Mouse (Mus musculus) hindbrain, embryonic 16.5 days (tissue): ENCODE data around the gene Gm49366. TPM values are rescaled to one million over a fixed set of nuclear protein-coding genes. Genes with fewer than 3 reads are reported as not detected.
"Not testable (repeated sequence)": the region's sequence is repeated elsewhere in the genome, so short reads cannot be mapped to it uniquely, and the experiment has no call there.

Experiments used
- ATAC-seq: fragments of 200-750 bp; cut with Nextera tagmentation; 2 replicates; pipeline ENCODE4 v1.8.0; 2017; ENCODE audit warnings: moderate TSS enrichment, moderate library complexity
- H3K27ac ChIP-seq: fragments of 300-500 bp; sonication (generic); 2 replicates; pipeline ENCODE4 v1.5.1; 2014; ENCODE audit warnings: low read depth, mild to moderate bottlenecking, control low read depth, low read length, moderate library complexity
- H3K27me3 ChIP-seq: fragments of 300-500 bp; sonication (generic); replicated peaks from 2 replicates; pipeline ENCODE4 v1.6.1; 2014; ENCODE audit warnings: low read length; ENCODE audit not compliant: control insufficient read depth, insufficient read depth
- H3K36me3 ChIP-seq: fragments of 300-500 bp; sonication (generic); 2 replicates; pipeline ENCODE4 v1.6.1; 2014; ENCODE audit warnings: mild to moderate bottlenecking, low read length, moderate library complexity, mixed read lengths; ENCODE audit not compliant: control insufficient read depth, insufficient read depth
- H3K4me1 ChIP-seq: fragments of 300-500 bp; sonication (generic); 2 replicates; pipeline ENCODE4 v1.6.1; 2014; ENCODE audit warnings: low read depth, low read length; ENCODE audit not compliant: control insufficient read depth, insufficient read depth
- H3K4me2 ChIP-seq: fragments of 300-500 bp; sonication (generic); 2 replicates; pipeline ENCODE4 v1.6.1; 2014; ENCODE audit warnings: mild to moderate bottlenecking, low read length, control low read depth, moderate library complexity
- H3K4me3 ChIP-seq: fragments of 300-500 bp; sonication (generic); 2 replicates; pipeline ENCODE4 v1.5.1; 2014; ENCODE audit warnings: mild to moderate bottlenecking, low read length, control low read depth, moderate library complexity
- H3K9ac ChIP-seq: fragments of 300-500 bp; sonication (generic); 2 replicates; pipeline ENCODE4 v1.6.1; 2014; ENCODE audit warnings: low read depth, mild to moderate bottlenecking, control low read depth, low read length, moderate library complexity
- H3K9me3 ChIP-seq: fragments of 300-500 bp; sonication (generic); 2 replicates; pipeline ENCODE4 v1.6.1; 2014; ENCODE audit warnings: mild to moderate bottlenecking, low read length, moderate library complexity; ENCODE audit not compliant: control insufficient read depth
- WGBS: fragments of 180-500 bp; shearing (Covaris S2); extraction: QIAGEN DNeasy Blood & Tissue Kit; methylation state at CpG from one replicate; pipeline ENCODE4 v1.1.7; 2014; 5-methylcytosine and 5-hydroxymethylcytosine counted together
- polyA plus RNA-seq: library from polyadenylated mRNA; unstranded; fragments of >200 nt; fragmentation: Nextera tagmentation; extraction: Ambion mirVana; gene quantifications from 2 replicates; pipeline ENCODE4 v1.2.1, GENCODE M21; 2015

Gm49366 gene
- polyA plus RNA-seq, 1 experiment from 2014 or later = not detected

DNA sequence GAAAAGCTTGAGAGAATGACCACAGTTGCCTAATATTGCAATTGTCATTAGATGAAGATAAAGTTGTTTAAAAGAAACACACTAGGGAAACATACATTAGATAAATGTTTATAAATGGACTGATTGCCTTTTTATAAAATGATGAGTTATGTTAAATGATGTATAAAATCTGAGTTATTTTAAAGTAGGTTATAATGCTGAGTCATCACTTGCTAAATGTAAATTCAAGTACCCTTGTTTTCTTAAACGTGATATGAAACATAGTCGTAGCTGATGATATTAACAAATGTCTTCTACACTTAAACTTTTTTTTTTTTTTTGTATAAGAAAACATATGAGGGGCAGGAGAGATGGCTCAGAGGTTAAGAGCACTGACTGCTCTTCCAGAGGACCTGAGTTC, 25.1 kb downstream of the Gm49366 start:
- whole genome bisulfite sequencing = 89% methylated on average over 2 of the region's 2 CpGs
- no peak for ATAC-seq
- no peaks in the 10 kb centered on the region for H3K36me3 ChIP-seq
- H3K4me1 ChIP-seq = no peaks in the 10 kb centered on the region
- no peak overlapping the region for H3K27ac ChIP-seq
- H3K4me2 ChIP-seq = no peak overlapping the region
- H3K9ac ChIP-seq = no peak overlapping the region
- H3K9me3 ChIP-seq = no peaks in the 10 kb centered on the region
- peaks cover 7% of the 10 kb centered on the region for H3K27me3 ChIP-seq
- no peak overlapping the region for H3K4me3 ChIP-seq

DNA sequence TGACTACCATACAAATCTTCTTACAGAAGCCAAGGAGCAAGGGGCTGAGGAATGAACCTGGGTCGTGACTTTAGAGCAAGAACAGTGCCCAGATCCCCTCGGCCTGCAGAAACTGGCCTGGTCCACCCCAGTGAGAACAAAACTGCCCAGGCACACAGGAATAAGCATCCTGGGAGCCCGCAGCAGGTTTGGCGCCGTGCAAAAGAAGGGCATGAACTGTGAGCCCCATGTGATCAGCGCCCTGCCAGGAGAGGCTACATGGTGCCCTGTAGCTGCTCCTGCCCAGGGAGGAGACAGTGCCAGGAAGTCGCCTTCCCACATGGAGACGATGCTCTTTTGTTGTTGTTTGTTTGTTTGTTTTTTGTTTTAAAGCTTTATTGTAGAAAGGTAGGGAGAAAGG, 25.9 kb downstream of the Gm49366 start:
- Histone ChIP-seq H3K9ac (no peak overlapping the region), H3K4me2 (no peak overlapping the region), H3K27ac (no peak overlapping the region), H3K27me3 (peaks cover 13% of the 10 kb centered on the region), H3K36me3 (no peaks in the 10 kb centered on the region), H3K9me3 (no peaks in the 10 kb centered on the region), H3K4me3 (no peak overlapping the region), H3K4me1 (no peaks in the 10 kb centered on the region; the same call in 1 of the 2 replicates)
- no peak for ATAC-seq
- WGBS = 71% methylated on average over 8 of the region's 8 CpGs

DNA sequence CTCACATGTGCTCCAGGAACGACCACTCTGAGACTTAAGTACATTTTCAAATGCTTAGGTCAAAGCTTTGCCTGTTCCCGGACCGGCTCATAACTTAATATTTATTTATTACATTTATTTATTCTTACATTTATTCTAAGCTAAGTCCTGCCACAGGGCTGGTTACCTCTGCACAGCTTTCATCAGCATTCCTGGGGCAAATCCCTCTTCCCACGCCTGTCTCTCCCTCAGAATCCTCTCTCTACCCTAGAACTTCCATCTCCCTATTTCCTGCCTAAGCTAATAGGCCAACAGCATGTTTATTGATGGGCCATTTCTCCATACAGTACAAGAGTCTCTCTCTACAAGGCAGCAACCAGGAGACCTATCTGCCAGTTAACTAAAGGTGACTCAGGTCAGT, 29.0 kb downstream of the Gm49366 start:
- H3K4me2 ChIP-seq = no peak overlapping the region
- 89% methylated on average over 4 of the region's 4 CpGs for WGBS
- no peaks in the 10 kb centered on the region for H3K9me3 ChIP-seq
- H3K36me3 ChIP-seq = no peaks in the 10 kb centered on the region
- no peak overlapping the region for H3K4me3 ChIP-seq
- H3K27ac ChIP-seq = no peak overlapping the region
- no peak overlapping the region for H3K9ac ChIP-seq
- H3K27me3 ChIP-seq = peaks cover 17% of the 10 kb centered on the region
- no peaks in the 10 kb centered on the region; the same call in 1 of the 2 replicates for H3K4me1 ChIP-seq
- ATAC-seq = no peak

DNA sequence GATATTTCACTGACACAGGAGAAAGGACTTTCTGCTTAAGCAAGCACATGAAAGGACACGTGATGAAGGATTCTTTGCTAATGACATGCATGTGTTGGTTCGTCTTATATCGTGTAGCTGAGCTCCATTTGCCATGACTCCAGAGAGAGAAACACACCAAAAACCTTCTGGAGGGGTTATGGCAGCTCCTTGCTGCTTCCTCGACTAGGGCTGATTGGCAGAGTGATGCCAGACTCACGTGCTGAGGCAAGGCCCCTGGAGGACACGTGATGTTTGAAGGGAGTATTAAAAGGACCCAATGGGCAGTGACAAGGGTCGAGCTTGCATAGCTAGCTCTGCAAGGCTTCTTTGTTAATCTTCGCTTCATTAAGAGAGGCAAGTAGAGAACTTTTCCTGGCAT, 29.6 kb downstream of the Gm49366 start:
- no peak for ATAC-seq
- H3K27ac ChIP-seq = no peak overlapping the region
- WGBS = 56% methylated on average over 8 of the region's 8 CpGs

DNA sequence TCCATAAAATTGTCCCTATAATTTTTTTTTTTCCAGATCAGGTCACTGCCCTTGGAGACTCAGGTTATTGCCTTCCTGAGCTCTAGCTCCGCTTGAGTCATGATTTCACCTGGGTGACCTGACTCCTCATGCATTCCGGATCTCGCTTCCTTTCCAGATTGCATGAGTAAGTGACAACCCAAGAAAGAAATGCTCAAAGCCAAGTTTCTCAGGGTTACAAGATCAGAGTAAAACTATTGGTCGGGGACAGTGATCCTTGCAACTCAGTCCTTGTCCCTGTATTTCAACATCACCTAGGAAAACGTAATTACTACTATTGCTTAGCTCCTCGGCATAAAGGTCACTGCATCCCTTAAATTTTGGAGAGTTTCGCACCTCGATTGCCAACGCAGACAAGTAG, 30.3 kb downstream of the Gm49366 start, which contains the start of gene Acot5:
TSS of gene Acot5 (plus strand) at position 340 of the 400 bp plus-strand sequence.
- H3K4me3 ChIP-seq = peak within 1 kb of the TSS; percentile 45
- no peaks in the 10 kb centered on the region for H3K36me3 ChIP-seq
- WGBS = 58% methylated on average over 9 of the region's 9 CpGs
- peak within 1 kb of the TSS; percentile 45 for H3K9ac ChIP-seq
- no peak within 1 kb of the TSS for H3K27ac ChIP-seq
- no peaks in the 10 kb centered on the region for H3K9me3 ChIP-seq
- H3K27me3 ChIP-seq = peaks cover 17% of the 10 kb centered on the region
- H3K4me2 ChIP-seq = peak within 1 kb of the TSS; percentile 67
- ATAC-seq = no peak
- no peaks in the 10 kb centered on the region; the same call in 1 of the 2 replicates for H3K4me1 ChIP-seq

More for the DNA sequence above, 29.6 kb downstream of the Gm49366 start:
- Histone ChIP-seq H3K4me1 (no peaks in the 10 kb centered on the region; the same call in 1 of the 2 replicates), H3K36me3 (no peaks in the 10 kb centered on the region), H3K4me3 (no peak overlapping the region), H3K27me3 (peaks cover 17% of the 10 kb centered on the region), H3K9ac (no peak overlapping the region), H3K9me3 (no peaks in the 10 kb centered on the region), H3K4me2 (no peak overlapping the region)

DNA sequence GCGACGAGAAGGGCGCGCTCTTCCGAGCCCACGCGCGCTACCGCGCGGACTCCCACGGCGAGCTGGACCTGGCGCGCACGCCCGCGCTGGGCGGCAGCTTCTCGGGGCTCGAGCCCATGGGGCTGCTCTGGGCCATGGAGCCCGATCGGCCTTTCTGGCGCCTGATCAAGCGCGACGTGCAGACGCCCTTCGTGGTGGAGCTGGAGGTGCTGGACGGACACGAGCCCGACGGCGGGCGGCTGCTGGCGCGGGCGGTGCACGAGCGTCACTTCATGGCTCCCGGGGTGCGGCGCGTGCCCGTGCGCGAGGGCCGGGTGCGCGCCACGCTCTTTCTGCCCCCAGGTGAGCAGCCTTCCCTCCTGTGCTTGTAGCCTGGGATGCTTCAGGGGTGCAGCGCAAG, 30.8 kb downstream of the Gm49366 start:
- H3K27ac ChIP-seq, H3K4me1 ChIP-seq, H3K9me3 ChIP-seq, ATAC-seq, H3K36me3 ChIP-seq: not testable (repeated sequence)
- peak overlapping the region; percentile 67 for H3K4me2 ChIP-seq
- peaks cover 17% of the 10 kb centered on the region for H3K27me3 ChIP-seq
- H3K9ac ChIP-seq = peak overlapping the region; percentile 45
- peak overlapping the region; percentile 45 for H3K4me3 ChIP-seq
- 3% methylated on average over 13 of the region's 52 CpGs for WGBS

DNA sequence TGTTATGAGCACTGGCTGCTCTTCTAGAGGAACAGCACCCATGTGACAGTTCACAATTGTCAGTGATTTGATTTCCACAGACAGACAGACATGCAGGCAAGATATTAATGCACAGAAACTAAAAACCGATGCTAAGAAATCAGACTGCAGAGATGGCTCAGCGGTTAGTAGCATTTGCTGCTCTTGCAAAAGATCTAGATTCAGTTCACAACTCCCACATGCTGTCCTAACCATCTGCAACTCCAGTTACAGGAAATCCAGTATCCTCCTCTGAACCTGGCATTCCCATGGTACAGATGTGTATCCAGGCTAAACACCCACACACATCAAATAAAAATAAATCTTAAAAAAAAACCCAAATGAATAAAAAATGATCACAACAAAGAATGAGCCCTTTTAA, 33.0 kb downstream of the Gm49366 start:
- no peak overlapping the region for H3K27ac ChIP-seq
- no peaks in the 10 kb centered on the region for H3K9me3 ChIP-seq
- no peak overlapping the region for H3K9ac ChIP-seq
- ATAC-seq = no peak
- no peaks in the 10 kb centered on the region; the same call in 1 of the 2 replicates for H3K4me1 ChIP-seq
- WGBS = 92% methylated on average over 2 of the region's 2 CpGs
- no peak overlapping the region for H3K4me2 ChIP-seq
- H3K4me3 ChIP-seq = no peak overlapping the region
- peaks cover 17% of the 10 kb centered on the region for H3K27me3 ChIP-seq
- no peaks in the 10 kb centered on the region for H3K36me3 ChIP-seq

DNA sequence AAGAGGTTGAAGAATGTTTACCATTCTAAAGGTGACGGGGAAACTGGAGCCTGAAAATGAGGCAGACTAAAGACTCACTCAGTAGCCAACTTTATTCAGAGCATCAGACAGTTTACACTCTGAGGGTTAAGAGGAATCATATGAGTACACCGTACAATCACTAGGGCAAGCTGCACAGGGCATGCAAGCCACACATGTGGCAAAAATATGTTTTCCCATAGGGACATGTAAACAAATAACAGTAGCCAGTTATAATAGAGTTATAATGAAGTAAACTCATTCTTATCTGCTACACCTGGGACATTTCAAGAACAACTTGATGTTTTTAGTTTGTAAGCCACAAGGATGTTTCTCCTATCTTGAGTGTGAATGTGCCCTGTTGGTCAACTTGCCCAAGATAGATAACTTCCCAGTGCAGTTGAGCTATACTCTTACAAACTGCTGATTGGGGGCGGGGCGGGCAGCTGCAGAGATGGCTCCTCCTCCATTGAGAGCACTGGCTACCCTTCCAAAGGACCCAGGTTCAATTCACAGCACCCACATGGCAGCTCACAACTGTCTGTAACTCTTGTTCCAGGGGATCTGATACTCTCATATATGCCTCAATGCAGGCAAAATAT, 38.7 kb downstream of the Gm49366 start:
- H3K4me3 ChIP-seq = no peak overlapping the region
- no peak overlapping the region for H3K4me2 ChIP-seq
- WGBS = 88% methylated on average over 4 of the region's 4 CpGs
- no peaks in the 10 kb centered on the region for H3K27me3 ChIP-seq
- H3K4me1 ChIP-seq = no peaks in the 10 kb centered on the region
- H3K36me3 ChIP-seq = no peaks in the 10 kb centered on the region
- H3K9ac ChIP-seq = no peak overlapping the region
- H3K27ac ChIP-seq = no peak overlapping the region
- H3K9me3 ChIP-seq = no peaks in the 10 kb centered on the region
- ATAC-seq = no peak

DNA sequence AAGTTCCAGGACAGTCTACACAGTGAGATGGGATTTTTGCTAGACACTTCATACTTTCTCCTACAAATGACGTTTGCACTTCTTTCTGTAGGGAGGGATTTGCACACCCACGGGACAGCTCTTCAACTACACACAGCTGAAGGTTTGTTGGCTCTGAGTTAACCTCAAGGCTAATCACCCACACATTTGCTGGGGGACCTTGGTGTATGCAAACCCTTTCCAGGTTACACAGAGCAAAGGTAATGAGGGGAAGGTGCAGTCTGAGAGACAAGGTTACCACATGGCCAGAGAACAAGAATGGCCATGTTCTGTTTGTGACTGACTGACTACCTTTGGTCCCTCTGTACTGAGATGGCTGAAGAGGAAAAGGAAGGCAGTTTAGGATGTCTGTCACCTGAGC, 45.1 kb downstream of the Gm49366 start:
- no peaks in the 10 kb centered on the region for H3K36me3 ChIP-seq
- no peak overlapping the region for H3K4me3 ChIP-seq
- no peaks in the 10 kb centered on the region for H3K9me3 ChIP-seq
- 90% methylated on average over 2 of the region's 2 CpGs for WGBS
- H3K27ac ChIP-seq = no peak overlapping the region
- no peak overlapping the region for H3K4me2 ChIP-seq
- H3K27me3 ChIP-seq = no peaks in the 10 kb centered on the region
- H3K4me1 ChIP-seq = no peaks in the 10 kb centered on the region
- no peak overlapping the region for H3K9ac ChIP-seq
- ATAC-seq = no peak
